Mouse (Mus musculus): ENCODE data around the gene Pqlc3. TPM values are rescaled to one million over a fixed set of nuclear protein-coding genes. Genes with fewer than 3 reads are reported as not detected.

Pqlc3 gene
- polyA plus RNA-seq, 1 experiment: 1.2 TPM

DNA sequence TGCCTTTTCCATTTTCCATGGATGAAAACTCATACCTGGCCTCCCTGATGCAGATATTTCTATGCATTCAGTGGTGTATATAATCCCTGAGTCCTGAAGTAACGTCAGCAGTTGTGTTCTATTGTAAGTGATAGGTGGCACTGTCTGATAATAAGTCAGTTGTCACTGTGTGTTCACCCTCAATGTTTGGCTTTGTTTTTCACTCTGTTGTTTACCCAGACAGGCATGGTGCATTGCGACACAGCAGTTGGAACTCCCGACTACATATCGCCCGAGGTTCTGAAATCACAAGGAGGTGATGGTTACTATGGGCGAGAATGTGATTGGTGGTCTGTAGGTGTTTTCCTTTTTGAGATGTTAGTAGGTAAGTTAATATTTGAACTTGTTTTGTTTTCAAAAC is 52.0 kb downstream of the Pqlc3 start:
- TF ChIP-seq CTCF (IDR thresholded peaks at IDR 0.05; ENCODE audit: borderline replicate concordance, extremely low read depth, insufficient read depth, insufficient read length) (no peak), POLR2A (IDR thresholded peaks at IDR 0.05; ENCODE audit: borderline replicate concordance, extremely low read depth, insufficient read depth, insufficient read length, poor library complexity, severe bottlenecking) (no peak)
- no peak for DNase-seq (ENCODE audit: low read depth)

DNA sequence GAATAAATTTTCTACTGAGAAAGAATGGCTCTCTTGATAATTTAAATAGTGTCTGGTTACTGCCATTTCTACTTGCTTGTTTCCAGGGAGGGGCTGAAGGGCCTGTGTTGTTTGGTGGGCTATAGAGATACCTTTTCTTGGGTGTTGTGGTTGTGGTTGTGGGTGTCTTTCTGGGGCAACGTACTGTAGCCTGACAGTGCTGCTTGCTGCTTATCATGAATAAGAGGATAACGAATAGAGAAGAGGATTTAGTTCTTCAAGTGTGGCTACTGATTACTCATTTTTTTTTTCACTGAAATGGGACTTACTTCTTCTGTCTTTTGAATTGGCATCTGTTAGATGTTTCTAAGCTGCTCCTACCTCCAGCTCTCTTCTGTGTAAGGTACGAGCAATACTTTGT is 58.2 kb downstream of the Pqlc3 start:
- no peak for DNase-seq (ENCODE audit: low read depth)
- TF ChIP-seq POLR2A (IDR thresholded peaks at IDR 0.05; ENCODE audit: borderline replicate concordance, extremely low read depth, insufficient read depth, insufficient read length, poor library complexity, severe bottlenecking) (no peak), CTCF (IDR thresholded peaks at IDR 0.05; ENCODE audit: borderline replicate concordance, extremely low read depth, insufficient read depth, insufficient read length) (no peak)

Other genes with a start within 250 kb of the Pqlc3 start
- 2.5 and 4.8 TPM in 2 replicates for gene Greb1, start 199.5 kb downstream of the Pqlc3 start, polyA plus RNA-seq (2012; rRNA removed)
- gene E2f6, start 189.4 kb downstream of the Pqlc3 start, polyA plus RNA-seq (2012; rRNA removed): 40.6 and 45.3 TPM in 2 replicates
- gene Rock2, start 105.5 kb downstream of the Pqlc3 start, polyA plus RNA-seq (2012; rRNA removed): 15.4 and 21.8 TPM in 2 replicates
- 1.8 and 2.8 TPM in 2 replicates for gene 2410004P03Rik, start 11.3 kb upstream of the Pqlc3 start, polyA plus RNA-seq (2012; rRNA removed)
- 5.4 and 6.4 TPM in 2 replicates for gene Kcnf1, start 176.5 kb upstream of the Pqlc3 start, polyA plus RNA-seq (2012; rRNA removed)

Data from brain, embryonic 14.5 days (tissue).